23 mouse cellular contexts compared by ENCODE assay signal in genomic region chr3:116955061-116955460, GRCm38 (mm10). TPM values are rescaled to one million over a fixed set of nuclear protein-coding genes. Genes with fewer than 3 reads are reported as not detected.
A peak's percentile ranks its signal among the peaks of the same experiment; 100 is the strongest.
DNase-seq lines count a peak whose midpoint lies in the region; ATAC-seq and TF ChIP-seq lines count a peak whose summit lies in the region.
"Had no signal": no experiment of that assay in that cellular context is flagged by ENCODE, and none has a peak within 500 bp of the region (broad histone marks: within the 10 kb centered on the region; RNA-seq: fewer than 3 reads in every experiment).

No protein-coding gene starts in this region.

- H3K9ac ChIP-seq in heart, embryonic 12.5 days = no peak overlapping the region
- H3K9ac ChIP-seq: forebrain, postnatal 0 days; lung, embryonic 14.5 days; midbrain, embryonic 12.5 days had no signal

- no peaks in the 10 kb centered on the region for H3K36me3 ChIP-seq in heart, embryonic 12.5 days
- no peaks in the 10 kb centered on the region for H3K36me3 ChIP-seq in myocyte (ENCODE audit: control insufficient read depth, insufficient read depth)
- H3K36me3 ChIP-seq: midbrain, embryonic 12.5 days had no signal

- H3K27me3 ChIP-seq in heart, embryonic 12.5 days (replicated peaks) = no peaks in the 10 kb centered on the region
- H3K27me3 ChIP-seq in myocyte (ENCODE audit: control insufficient read depth, insufficient read depth, insufficient read length) = no peaks in the 10 kb centered on the region
- H3K27me3 ChIP-seq: midbrain, embryonic 12.5 days had no signal

- H3K79me2 ChIP-seq in myocyte (ENCODE audit: control insufficient read depth, insufficient read depth) = no peaks in the 10 kb centered on the region

- peak; percentile 96 for DNase-seq in heart, adult 11 months
- peak; percentile 59 to 73 for DNase-seq in lung, adult 18-20 months
- DNase-seq in lung, postnatal 14 days = no peak
- DNase-seq in NIH3T3 (ENCODE audit: low read depth) = peak; percentile 74
- DNase-seq: cerebellum, adult 11 months; cerebellum, postnatal 14 days; embryo, embryonic 11 days; forebrain, postnatal 0 days; kidney, adult 18-20 months; layer of hippocampus, postnatal 36 days; left cerebral cortex, postnatal 4 days; liver; lung, embryonic 14.5 days had no signal

- no peaks in the 10 kb centered on the region for H3K9me3 ChIP-seq in heart, embryonic 12.5 days (replicated peaks)
- H3K9me3 ChIP-seq: midbrain, embryonic 12.5 days had no signal

- no peak overlapping the region for H3ac ChIP-seq in myocyte (ENCODE audit: control insufficient read depth, insufficient read length)

- WGBS in heart, embryonic 12.5 days = 57% methylated on average over 6 of the region's 6 CpGs

- peaks cover 14% of the 10 kb centered on the region; the same call in 1 of the 2 replicates for H3K4me1 ChIP-seq in heart, embryonic 12.5 days (replicated peaks)
- H3K4me1 ChIP-seq: midbrain, embryonic 12.5 days had no signal

- H3K4me2 ChIP-seq in heart, embryonic 12.5 days = no peak overlapping the region
- no peak overlapping the region for H3K4me2 ChIP-seq in myocyte (ENCODE audit: low read depth)
- H3K4me2 ChIP-seq: lung, embryonic 14.5 days; midbrain, embryonic 12.5 days had no signal

- no peak for TF ChIP-seq POLR2A in myocyte (IDR thresholded peaks at IDR 0.05; ENCODE audit: insufficient read length, low read depth)

- H3K4me3 ChIP-seq in heart, embryonic 12.5 days = no peak overlapping the region
- no peak overlapping the region for H3K4me3 ChIP-seq in myocyte
- H3K4me3 ChIP-seq: midbrain, embryonic 12.5 days had no signal

- ATAC-seq in heart, embryonic 12.5 days (ENCODE audit: insufficient number of reproducible peaks, low FRiP score) = no peak
- no peak for ATAC-seq in inflammation-experienced regulatory T-cells, adult 6 months
- ATAC-seq: activated CD4-positive, CD25-positive, alpha-beta regulatory T cell, adult 4 months; forebrain, postnatal 0 days had no signal

- no peak overlapping the region for H3K27ac ChIP-seq in heart, embryonic 12.5 days (ENCODE audit: poor library complexity, severe bottlenecking)
- H3K27ac ChIP-seq: kidney, postnatal 0 days; midbrain, embryonic 12.5 days had no signal

TF ChIP-seq in myocyte, 11 proteins besides CTCF, POLR2A, EP300 and RAD21:
- TF ChIP-seq TCF3 (IDR thresholded peaks at IDR 0.05; ENCODE audit: insufficient read length, low read depth) (no peak), CEBPB (IDR thresholded peaks at IDR 0.05; ENCODE audit: insufficient read depth, poor library complexity, severe bottlenecking) (peak; percentile 41; the same call in 1 of the 2 replicates), E2F4 (IDR thresholded peaks at IDR 0.05; ENCODE audit: insufficient read depth) (no peak), USF1 (IDR thresholded peaks at IDR 0.05; ENCODE audit: low read depth) (no peak)
TF ChIP-seq in myocyte: peak in this region for 1.

RNA-seq across cellular contexts. Expression of gene 4930455H04Rik, which starts 13.0 kb away (rescaled TPM):
- polyA plus RNA-seq in heart, embryonic 12.5 days (2016; fragmentation: Nextera tagmentation; extraction: Ambion mirVana) = not detected in 2 replicates
- polyA plus RNA-seq in myocyte (2012; fragmentation: generic; extraction: Trizol) = not detected
- polyA plus RNA-seq in inflammation-experienced regulatory T-cells, adult 6 months (2017; shearing (Covaris generic)) = not detected
- polyA plus RNA-seq: activated CD4-positive, CD25-positive, alpha-beta regulatory T cell, adult 4 months; embryonic facial prominence, embryonic 14.5 days; forebrain, postnatal 0 days; gonadal fat pad, adult 2 months; hindbrain, embryonic 11.5 days; kidney, postnatal 0 days; lung, embryonic 14.5 days; midbrain, embryonic 12.5 days; neural tube, embryonic 14.5 days had no signal

RNA-seq across cellular contexts. Expression of gene Palmd, which starts 13.7 kb away (rescaled TPM):
- polyA plus RNA-seq in heart, embryonic 12.5 days (2016; fragmentation: Nextera tagmentation; extraction: Ambion mirVana) = 13.9 and 14.8 TPM in 2 replicates
- 0.36 TPM for polyA plus RNA-seq in myocyte (2012; fragmentation: generic; extraction: Trizol)
- polyA plus RNA-seq in inflammation-experienced regulatory T-cells, adult 6 months (2017; shearing (Covaris generic)) = not detected
- polyA plus RNA-seq: activated CD4-positive, CD25-positive, alpha-beta regulatory T cell, adult 4 months had no signal

Comparison
In these comparisons a context has a peak if more than half of its experiments do, and no peak if none do; other contexts are left out.
1. RNA of gene Palmd, which starts 13.7 kb away (polyA plus RNA-seq): 13.9 to 14.8 TPM in heart, embryonic 12.5 days; 0.36 TPM in myocyte (single experiment) and not detected in inflammation-experienced regulatory T-cells, adult 6 months; every median in the first group is over 10 times any median in the second.